In genomic region chrX:48513824-48514223, GRCm38 (mm10) we compare ENCODE assay signal across 8 mouse cellular contexts. TPM values are rescaled to one million over a fixed set of nuclear protein-coding genes. Genes with fewer than 3 reads are reported as not detected.
DNase-seq lines count a peak whose midpoint lies in the region; ATAC-seq and TF ChIP-seq lines count a peak whose summit lies in the region.

No protein-coding gene starts in this region.

- H3K4me2 ChIP-seq in heart, embryonic 13.5 days = peak overlapping the region; percentile 65
- H3K4me2 ChIP-seq in forebrain, embryonic 12.5 days = peak overlapping the region; percentile 59
- H3K4me2 ChIP-seq in liver, embryonic 13.5 days = peak overlapping the region; percentile 61
- peak overlapping the region; percentile 54 for H3K4me2 ChIP-seq in stomach, embryonic 16.5 days (ENCODE audit: low read depth, low read length)

- H3K4me1 ChIP-seq in heart, embryonic 13.5 days = peaks cover 11% of the 10 kb centered on the region
- H3K4me1 ChIP-seq in E14TG2a.4 (replicated peaks; ENCODE audit: low read depth, low read length) = peaks cover 14% of the 10 kb centered on the region
- no peaks in the 10 kb centered on the region; the same call in 1 of the 2 replicates for H3K4me1 ChIP-seq in forebrain, embryonic 12.5 days
- H3K4me1 ChIP-seq in liver, embryonic 13.5 days (replicated peaks) = peaks cover 13% of the 10 kb centered on the region
- H3K4me1 ChIP-seq in stomach, embryonic 16.5 days (ENCODE audit: control insufficient read depth, insufficient read depth, low read length) = no peaks in the 10 kb centered on the region

- peak overlapping the region; percentile 76 for H3K9ac ChIP-seq in heart, embryonic 13.5 days
- no peak overlapping the region for H3K9ac ChIP-seq in forebrain, embryonic 12.5 days
- peak overlapping the region; percentile 64 for H3K9ac ChIP-seq in liver, embryonic 13.5 days
- peak overlapping the region; percentile 52 for H3K9ac ChIP-seq in stomach, embryonic 16.5 days (ENCODE audit: low read length)

- 12% methylated on average over 13 of the region's 13 CpGs for WGBS in heart, embryonic 13.5 days
- WGBS in forebrain, embryonic 12.5 days = 17% methylated on average over 13 of the region's 13 CpGs
- WGBS in liver, embryonic 13.5 days (ENCODE audit: insufficient replicate concordance) = 13% methylated on average over 13 of the region's 13 CpGs
- 13% methylated on average over 13 of the region's 13 CpGs for WGBS in stomach, embryonic 16.5 days

- H3K4me3 ChIP-seq in heart, embryonic 13.5 days = peak overlapping the region; percentile 67
- peak overlapping the region; percentile 83 for H3K4me3 ChIP-seq in E14TG2a.4 (replicated peaks; ENCODE audit: low read length)
- H3K4me3 ChIP-seq in forebrain, embryonic 12.5 days (replicated peaks) = peak overlapping the region; percentile 50
- peak overlapping the region; percentile 68 for H3K4me3 ChIP-seq in liver, embryonic 13.5 days (replicated peaks)
- H3K4me3 ChIP-seq in stomach, embryonic 16.5 days (replicated peaks; ENCODE audit: low read length) = peak overlapping the region; percentile 62

- H3K36me3 ChIP-seq in heart, embryonic 13.5 days = no peaks in the 10 kb centered on the region
- H3K36me3 ChIP-seq in E14TG2a.4 (ENCODE audit: insufficient read depth, low read length) = peaks cover 10% of the 10 kb centered on the region; the same call in 1 of the 2 replicates
- H3K36me3 ChIP-seq in forebrain, embryonic 12.5 days (replicated peaks) = no peaks in the 10 kb centered on the region
- no peaks in the 10 kb centered on the region for H3K36me3 ChIP-seq in liver, embryonic 13.5 days
- no peaks in the 10 kb centered on the region for H3K36me3 ChIP-seq in stomach, embryonic 16.5 days (ENCODE audit: control insufficient read depth, insufficient read depth, low read length)

- no peak for DNase-seq in heart, postnatal 10 days
- no peak for DNase-seq in liver, embryonic 13.5 days
- DNase-seq in layer of hippocampus, postnatal 10 days (ENCODE audit: low spot score in 2 of 2) = no peak
- no peak for DNase-seq in spleen, adult 12 weeks (ENCODE audit: low spot score)

- peak overlapping the region; percentile 63 for H3K27ac ChIP-seq in heart, embryonic 13.5 days (replicated peaks)
- no peak overlapping the region for H3K27ac ChIP-seq in forebrain, embryonic 12.5 days
- no peak overlapping the region; the same call in 1 of the 2 replicates for H3K27ac ChIP-seq in liver, embryonic 13.5 days
- no peak overlapping the region for H3K27ac ChIP-seq in stomach, embryonic 16.5 days (ENCODE audit: low read length)

- TF ChIP-seq CTCF in E14TG2a.4 (conservative IDR thresholded peaks at IDR 0.05; ENCODE audit: low read length) = no peak

- H3K27me3 ChIP-seq in heart, embryonic 13.5 days (replicated peaks) = no peaks in the 10 kb centered on the region
- no peaks in the 10 kb centered on the region for H3K27me3 ChIP-seq in E14TG2a.4 (ENCODE audit: insufficient read depth, low read length)
- H3K27me3 ChIP-seq in forebrain, embryonic 12.5 days = no peaks in the 10 kb centered on the region
- peaks cover 6% of the 10 kb centered on the region; the same call in 1 of the 2 replicates for H3K27me3 ChIP-seq in liver, embryonic 13.5 days
- no peaks in the 10 kb centered on the region for H3K27me3 ChIP-seq in stomach, embryonic 16.5 days (ENCODE audit: control insufficient read depth, insufficient read depth, low read length)

- ATAC-seq in heart, embryonic 13.5 days (ENCODE audit: extremely low read depth, insufficient number of reproducible peaks, low FRiP score, low TSS enrichment) = no peak
- no peak for ATAC-seq in forebrain, embryonic 12.5 days (ENCODE audit: low FRiP score)
- ATAC-seq in liver, embryonic 13.5 days (ENCODE audit: low read depth) = no peak
- no peak for ATAC-seq in stomach, embryonic 16.5 days (ENCODE audit: insufficient read depth, low FRiP score)

- H3K9me3 ChIP-seq in heart, embryonic 13.5 days = no peaks in the 10 kb centered on the region
- no peaks in the 10 kb centered on the region for H3K9me3 ChIP-seq in E14TG2a.4 (ENCODE audit: low read length)
- peaks cover 6% of the 10 kb centered on the region; the same call in 1 of the 2 replicates for H3K9me3 ChIP-seq in forebrain, embryonic 12.5 days
- H3K9me3 ChIP-seq in liver, embryonic 13.5 days (replicated peaks) = 0 out of 2 replicates have a peak, but pooled peaks cover 4% of the 10 kb centered on the region
- no peaks in the 10 kb centered on the region for H3K9me3 ChIP-seq in stomach, embryonic 16.5 days (replicated peaks; ENCODE audit: control insufficient read depth, low read length)

- intact Hi-C loops in heart, postnatal 10 days (cut with DNase I) = loop anchor here (10.0 kb wide), 1 partner anchor 229 kb away; no protein-coding TSS in a partner anchor

RNA-seq across cellular contexts. Expression of gene Aifm1, which starts 0.5 kb away (rescaled TPM):
- 92.6 and 98.1 TPM in 2 replicates for polyA plus RNA-seq in heart, embryonic 13.5 days (2015; fragmentation: Nextera tagmentation; extraction: Ambion mirVana)
- total RNA-seq in heart, postnatal 10 days (2021) = 10 to 100 TPM; 92.5 to 97.6 TPM
- polyA plus RNA-seq in forebrain, embryonic 12.5 days (2016; fragmentation: Nextera tagmentation; extraction: Ambion mirVana) = 68.1 and 71.5 TPM in 2 replicates
- polyA plus RNA-seq in liver, embryonic 13.5 days (2015; fragmentation: Nextera tagmentation; extraction: Ambion mirVana) = 65.7 and 76.3 TPM in 2 replicates
- 78.0 and 81.0 TPM in 2 replicates for polyA plus RNA-seq in stomach, embryonic 16.5 days (2015; fragmentation: Nextera tagmentation; extraction: Ambion mirVana)
- total RNA-seq in layer of hippocampus, postnatal 10 days (2021) = 10 to 100 TPM; 28.6 to 32.6 TPM

RNA-seq across cellular contexts. Expression of gene Rab33a, which starts 5.3 kb away (rescaled TPM):
- 6.4 and 7.1 TPM in 2 replicates for polyA plus RNA-seq in heart, embryonic 13.5 days (2015; fragmentation: Nextera tagmentation; extraction: Ambion mirVana)
- under 1 TPM in 1 of 2 experiments, not detected in 1; 0.30 TPM for total RNA-seq in heart, postnatal 10 days (2021)
- 39.5 and 40.6 TPM in 2 replicates for polyA plus RNA-seq in forebrain, embryonic 12.5 days (2016; fragmentation: Nextera tagmentation; extraction: Ambion mirVana)
- 0.53 and 0.56 TPM in 2 replicates for polyA plus RNA-seq in liver, embryonic 13.5 days (2015; fragmentation: Nextera tagmentation; extraction: Ambion mirVana)
- polyA plus RNA-seq in stomach, embryonic 16.5 days (2015; fragmentation: Nextera tagmentation; extraction: Ambion mirVana) = 5.3 and 5.9 TPM in 2 replicates
- total RNA-seq in layer of hippocampus, postnatal 10 days (2021) = 10 to 100 TPM; 23.3 to 24.2 TPM

RNA-seq across cellular contexts. Expression of gene Elf4, which starts 50.9 kb away (rescaled TPM):
- 9.2 and 10.3 TPM in 2 replicates for polyA plus RNA-seq in heart, embryonic 13.5 days (2015; fragmentation: Nextera tagmentation; extraction: Ambion mirVana)
- total RNA-seq in heart, postnatal 10 days (2021) = 10 to 100 TPM; 15.3 to 16.7 TPM
- polyA plus RNA-seq in forebrain, embryonic 12.5 days (2016; fragmentation: Nextera tagmentation; extraction: Ambion mirVana) = 1.6 and 1.7 TPM in 2 replicates
- polyA plus RNA-seq in liver, embryonic 13.5 days (2015; fragmentation: Nextera tagmentation; extraction: Ambion mirVana) = 1.8 and 2.2 TPM in 2 replicates
- polyA plus RNA-seq in stomach, embryonic 16.5 days (2015; fragmentation: Nextera tagmentation; extraction: Ambion mirVana) = 9.1 and 9.3 TPM in 2 replicates
- total RNA-seq in layer of hippocampus, postnatal 10 days (2021) = 1 to 10 TPM; 1.0 TPM
